Mouse (Mus musculus): ENCODE data around the gene Lrch1.

- no peak for TF ChIP-seq POLR2A (IDR thresholded peaks at IDR 0.05; ENCODE audit: low read depth, low read length)
- no peak for TF ChIP-seq CTCF (IDR thresholded peaks at IDR 0.05; ENCODE audit: extremely low read depth, insufficient read depth, insufficient read length, insufficient replicate concordance)
These were observed 68.2 kb downstream of the Lrch1 start for GRCm38 (mm10) chr14:74879480-74879879.
